Mouse (Mus musculus): Measurements from ENCODE around the gene Rasal2. TPM values are rescaled to one million over a fixed set of nuclear protein-coding genes. Genes with fewer than 3 reads are reported as not detected.

Gene Rasal2
- polyA plus RNA-seq, 1 experiment from 2014 or later = 9.3 TPM

DNA sequence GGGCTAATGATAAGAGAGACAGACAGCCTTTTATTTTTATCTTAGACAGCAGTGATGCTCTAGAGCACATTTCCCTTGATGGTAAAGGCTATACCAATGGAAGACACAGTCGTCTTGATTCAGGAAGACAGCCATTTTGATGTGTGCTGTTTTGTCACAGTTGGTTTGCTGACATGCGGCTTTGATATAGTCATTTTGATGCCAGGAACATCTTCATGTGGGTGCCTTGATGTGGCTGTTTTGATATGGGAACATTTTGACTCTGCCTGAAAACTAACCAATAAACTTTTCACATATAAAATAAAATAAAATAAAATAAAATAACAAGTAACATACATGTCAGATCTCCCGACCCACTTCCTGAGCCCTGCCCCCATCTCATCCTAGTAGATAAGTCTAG is 16.0 kb upstream of the Rasal2 start:
- no peaks in the 10 kb centered on the region for H3K36me3 ChIP-seq (ENCODE audit: control insufficient read depth, insufficient read depth, low read length)
- no peak overlapping the region for H3K4me3 ChIP-seq (ENCODE audit: low read length)
- no peaks in the 10 kb centered on the region for H3K4me1 ChIP-seq (ENCODE audit: control insufficient read depth, insufficient read depth, low read length)
- H3K9ac ChIP-seq (ENCODE audit: low read depth, low read length) = no peak overlapping the region
- H3K9me3 ChIP-seq (ENCODE audit: control insufficient read depth, low read length) = no peaks in the 10 kb centered on the region
- no peak for ATAC-seq (ENCODE audit: low FRiP score, low TSS enrichment)
- no peaks in the 10 kb centered on the region for H3K27me3 ChIP-seq (ENCODE audit: control insufficient read depth, insufficient read depth, low read length)
- no peak overlapping the region for H3K27ac ChIP-seq (ENCODE audit: low read depth, low read length)
- WGBS = 89% methylated on average over 3 of the region's 3 CpGs
- no peak overlapping the region for H3K4me2 ChIP-seq (replicated peaks; ENCODE audit: low read depth, low read length)

DNA sequence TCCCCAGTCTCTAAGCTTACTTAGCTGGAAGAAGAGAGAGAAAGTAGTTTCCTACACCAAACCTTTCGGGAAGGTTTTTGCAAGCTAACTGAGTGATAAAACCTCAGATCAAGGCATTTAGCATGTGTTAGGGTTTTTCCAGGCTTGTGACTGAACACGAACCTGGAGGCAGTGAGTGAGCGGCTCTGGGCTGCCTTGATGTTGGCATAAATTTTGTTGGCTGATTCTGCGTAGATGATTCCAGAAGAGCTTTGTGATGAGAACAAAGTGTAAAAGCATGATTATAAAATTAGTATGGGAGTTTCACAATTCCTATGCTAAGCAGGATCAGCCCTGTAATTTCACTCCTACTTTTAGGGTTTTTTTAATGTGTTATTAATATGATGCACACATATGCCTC is 15.2 kb upstream of the Rasal2 start:
- Histone ChIP-seq H3K4me2 (replicated peaks; ENCODE audit: low read depth, low read length) (no peak overlapping the region), H3K9ac (ENCODE audit: low read depth, low read length) (no peak overlapping the region), H3K36me3 (ENCODE audit: control insufficient read depth, insufficient read depth, low read length) (no peaks in the 10 kb centered on the region), H3K9me3 (ENCODE audit: control insufficient read depth, low read length) (no peaks in the 10 kb centered on the region), H3K27ac (ENCODE audit: low read depth, low read length) (no peak overlapping the region), H3K27me3 (ENCODE audit: control insufficient read depth, insufficient read depth, low read length) (no peaks in the 10 kb centered on the region), H3K4me1 (ENCODE audit: control insufficient read depth, insufficient read depth, low read length) (no peaks in the 10 kb centered on the region), H3K4me3 (ENCODE audit: low read length) (no peak overlapping the region)
- no peak for ATAC-seq (ENCODE audit: low FRiP score, low TSS enrichment)
- 89% methylated on average over 4 of the region's 4 CpGs for WGBS

DNA sequence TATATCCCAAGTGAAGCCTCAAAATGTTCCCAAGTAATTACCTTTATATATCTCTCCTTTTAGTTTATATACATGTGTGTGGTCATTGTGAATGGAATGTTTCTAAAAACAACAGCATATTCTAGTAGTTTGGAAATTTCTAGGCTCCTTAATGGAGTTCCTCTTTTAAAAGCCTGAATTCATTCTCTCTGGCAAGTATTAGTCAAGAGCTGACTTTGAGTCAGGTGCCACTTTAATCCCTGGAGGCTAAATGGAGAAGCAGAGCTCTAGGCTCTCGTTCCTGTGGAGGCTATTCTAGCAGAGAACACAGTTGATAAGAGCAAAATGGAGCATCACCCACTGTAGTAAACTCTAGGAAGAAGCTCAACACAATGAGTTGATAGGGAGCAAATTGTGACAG is 14.5 kb upstream of the Rasal2 start:
- Histone ChIP-seq H3K27ac (ENCODE audit: low read depth, low read length) (no peak overlapping the region), H3K4me3 (ENCODE audit: low read length) (no peak overlapping the region), H3K9me3 (ENCODE audit: control insufficient read depth, low read length) (no peaks in the 10 kb centered on the region), H3K4me1 (ENCODE audit: control insufficient read depth, insufficient read depth, low read length) (no peaks in the 10 kb centered on the region), H3K27me3 (ENCODE audit: control insufficient read depth, insufficient read depth, low read length) (no peaks in the 10 kb centered on the region), H3K4me2 (replicated peaks; ENCODE audit: low read depth, low read length) (no peak overlapping the region), H3K9ac (ENCODE audit: low read depth, low read length) (no peak overlapping the region), H3K36me3 (ENCODE audit: control insufficient read depth, insufficient read depth, low read length) (no peaks in the 10 kb centered on the region)
- ATAC-seq (ENCODE audit: low FRiP score, low TSS enrichment) = no peak
- WGBS = 80% methylated on average over 1 of the region's 1 CpGs

DNA sequence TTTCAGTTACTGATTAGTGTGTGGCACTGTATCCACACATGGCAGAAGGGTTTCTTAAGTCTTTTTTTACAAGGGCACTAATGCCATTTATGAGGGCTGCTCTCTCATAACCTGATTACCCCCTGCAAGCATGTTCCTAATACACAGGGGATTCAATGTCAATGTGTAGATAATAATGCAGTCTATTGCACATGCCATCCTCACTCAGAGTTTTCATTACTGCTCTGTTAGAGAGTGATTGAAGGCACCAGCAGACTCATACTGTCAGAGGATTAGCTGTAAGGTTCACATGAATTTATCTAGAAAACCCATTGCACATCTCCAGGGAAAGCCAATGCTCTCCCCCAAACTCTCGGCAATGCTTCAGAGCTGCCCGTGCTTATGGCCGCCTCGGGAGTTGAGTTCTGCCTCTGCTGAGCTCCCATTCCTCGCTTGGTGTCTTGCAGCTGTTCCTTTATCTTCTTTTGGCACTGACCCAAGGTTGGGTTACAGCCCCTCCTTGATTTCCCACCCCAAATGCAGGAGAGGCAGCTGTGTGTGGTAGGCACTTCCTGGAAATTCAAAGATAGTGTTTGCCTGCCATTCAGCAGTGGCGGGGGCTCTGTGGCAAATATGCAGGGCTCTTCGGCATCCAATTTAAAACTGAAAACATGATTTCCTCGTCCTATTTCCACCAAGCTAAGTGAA is 13.5 kb upstream of the Rasal2 start:
- ATAC-seq (ENCODE audit: low FRiP score, low TSS enrichment) = no peak; the same call in 1 of the 2 replicates

DNA sequence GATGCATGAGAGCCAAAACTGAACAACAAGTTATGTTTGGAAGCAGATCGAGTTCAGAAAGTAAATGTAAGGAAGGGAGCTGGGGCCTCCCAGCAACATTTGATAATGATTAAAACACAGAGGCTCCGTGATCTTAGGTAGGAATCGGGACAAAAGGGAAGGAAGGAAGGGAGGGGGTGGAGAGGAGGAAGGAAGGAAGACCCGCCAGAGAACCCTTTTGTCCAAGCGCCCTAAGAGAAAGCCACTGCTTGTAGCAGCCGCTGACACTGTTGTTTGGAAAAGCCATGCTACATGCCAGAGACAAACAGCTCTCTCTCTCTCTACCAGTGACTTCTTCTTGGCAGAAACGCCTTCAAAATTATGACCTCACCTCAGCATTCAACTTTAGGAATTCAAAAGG is 5.5 kb upstream of the Rasal2 start:
- Histone ChIP-seq H3K9ac (ENCODE audit: low read depth, low read length) (no peak overlapping the region), H3K4me2 (replicated peaks; ENCODE audit: low read depth, low read length) (no peak overlapping the region), H3K27ac (ENCODE audit: low read depth, low read length) (no peak overlapping the region), H3K36me3 (ENCODE audit: control insufficient read depth, insufficient read depth, low read length) (no peaks in the 10 kb centered on the region; the same call in 1 of the 2 replicates), H3K27me3 (ENCODE audit: control insufficient read depth, insufficient read depth, low read length) (no peaks in the 10 kb centered on the region), H3K9me3 (ENCODE audit: control insufficient read depth, low read length) (no peaks in the 10 kb centered on the region), H3K4me1 (ENCODE audit: control insufficient read depth, insufficient read depth, low read length) (0 out of 2 replicates have a peak, but pooled peaks cover 5% of the 10 kb centered on the region), H3K4me3 (ENCODE audit: low read length) (no peak overlapping the region)
- 66% methylated on average over 7 of the region's 7 CpGs for WGBS
- ATAC-seq (ENCODE audit: low FRiP score, low TSS enrichment) = no peak

More for the DNA sequence above, 13.5 kb upstream of the Rasal2 start:
- H3K4me2 ChIP-seq (replicated peaks; ENCODE audit: low read depth, low read length) = no peak overlapping the region; the same call in 1 of the 2 replicates
- H3K4me1 ChIP-seq (ENCODE audit: control insufficient read depth, insufficient read depth, low read length) = no peaks in the 10 kb centered on the region
- H3K27me3 ChIP-seq (ENCODE audit: control insufficient read depth, insufficient read depth, low read length) = no peaks in the 10 kb centered on the region
- H3K36me3 ChIP-seq (ENCODE audit: control insufficient read depth, insufficient read depth, low read length) = no peaks in the 10 kb centered on the region
- H3K27ac ChIP-seq (ENCODE audit: low read depth, low read length) = no peak overlapping the region
- no peaks in the 10 kb centered on the region for H3K9me3 ChIP-seq (ENCODE audit: control insufficient read depth, low read length)
- no peak overlapping the region for H3K4me3 ChIP-seq (ENCODE audit: low read length)
- 45% methylated on average over 8 of the region's 8 CpGs for WGBS
- no peak overlapping the region for H3K9ac ChIP-seq (ENCODE audit: low read depth, low read length)

DNA sequence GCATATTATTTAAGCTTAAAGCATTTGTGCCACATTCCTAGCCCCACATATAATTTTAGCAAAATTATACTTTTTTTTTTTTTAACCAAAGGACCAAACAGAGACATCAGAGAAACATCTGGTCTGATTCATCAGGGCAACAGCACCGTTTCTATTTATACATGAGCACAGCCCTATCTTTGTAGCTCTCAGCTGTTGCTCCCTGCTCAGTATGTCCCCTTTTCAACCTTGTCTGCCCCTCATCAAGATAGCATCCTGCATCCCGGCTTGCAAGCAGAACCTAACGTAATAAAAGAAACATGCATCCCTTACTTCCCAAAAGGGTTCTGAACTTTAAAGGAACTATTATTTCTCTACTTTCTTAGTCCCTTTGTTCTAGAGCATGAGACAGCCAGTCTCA is 5.0 kb upstream of the Rasal2 start:
- no peaks in the 10 kb centered on the region; the same call in 1 of the 2 replicates for H3K36me3 ChIP-seq (ENCODE audit: control insufficient read depth, insufficient read depth, low read length)
- no peak for ATAC-seq (ENCODE audit: low FRiP score, low TSS enrichment)
- no peaks in the 10 kb centered on the region for H3K9me3 ChIP-seq (ENCODE audit: control insufficient read depth, low read length)
- H3K4me1 ChIP-seq (ENCODE audit: control insufficient read depth, insufficient read depth, low read length) = 0 out of 2 replicates have a peak, but pooled peaks cover 5% of the 10 kb centered on the region
- no peak overlapping the region for H3K4me2 ChIP-seq (replicated peaks; ENCODE audit: low read depth, low read length)
- H3K9ac ChIP-seq (ENCODE audit: low read depth, low read length) = no peak overlapping the region
- no peak overlapping the region for H3K4me3 ChIP-seq (ENCODE audit: low read length)
- H3K27ac ChIP-seq (ENCODE audit: low read depth, low read length) = peak overlapping the region; percentile 14; the same call in 1 of the 2 replicates
- WGBS = 76% methylated on average over 3 of the region's 3 CpGs
- H3K27me3 ChIP-seq (ENCODE audit: control insufficient read depth, insufficient read depth, low read length) = no peaks in the 10 kb centered on the region

DNA sequence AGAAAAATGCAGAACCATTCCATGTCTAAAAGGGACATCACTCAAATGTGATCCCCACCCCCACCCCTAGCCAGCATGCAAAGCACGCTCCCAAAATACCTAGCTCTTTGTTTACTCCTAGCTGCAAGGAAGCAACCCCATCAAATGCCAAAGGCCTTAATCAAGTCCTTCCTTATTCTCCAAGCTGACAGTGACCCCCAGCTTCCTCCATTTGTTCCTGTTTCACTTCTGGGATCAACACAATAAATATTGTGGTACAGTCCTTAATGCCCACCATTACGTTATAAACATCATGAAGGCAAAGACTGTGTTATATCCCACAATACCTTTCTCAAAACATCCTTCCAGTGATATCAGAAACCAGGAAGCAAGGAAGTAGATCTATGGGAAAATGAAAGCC is 4.2 kb upstream of the Rasal2 start:
- no peak overlapping the region for H3K9ac ChIP-seq (ENCODE audit: low read depth, low read length)
- ATAC-seq (ENCODE audit: low FRiP score, low TSS enrichment) = no peak
- H3K4me2 ChIP-seq (replicated peaks; ENCODE audit: low read depth, low read length) = no peak overlapping the region
- WGBS = 87% methylated on average over 2 of the region's 2 CpGs
- no peaks in the 10 kb centered on the region for H3K27me3 ChIP-seq (ENCODE audit: control insufficient read depth, insufficient read depth, low read length)
- H3K4me1 ChIP-seq (ENCODE audit: control insufficient read depth, insufficient read depth, low read length) = 0 out of 2 replicates have a peak, but pooled peaks cover 5% of the 10 kb centered on the region
- no peak overlapping the region for H3K4me3 ChIP-seq (ENCODE audit: low read length)
- no peaks in the 10 kb centered on the region for H3K9me3 ChIP-seq (ENCODE audit: control insufficient read depth, low read length)
- no peak overlapping the region for H3K27ac ChIP-seq (ENCODE audit: low read depth, low read length)
- no peaks in the 10 kb centered on the region; the same call in 1 of the 2 replicates for H3K36me3 ChIP-seq (ENCODE audit: control insufficient read depth, insufficient read depth, low read length)

DNA sequence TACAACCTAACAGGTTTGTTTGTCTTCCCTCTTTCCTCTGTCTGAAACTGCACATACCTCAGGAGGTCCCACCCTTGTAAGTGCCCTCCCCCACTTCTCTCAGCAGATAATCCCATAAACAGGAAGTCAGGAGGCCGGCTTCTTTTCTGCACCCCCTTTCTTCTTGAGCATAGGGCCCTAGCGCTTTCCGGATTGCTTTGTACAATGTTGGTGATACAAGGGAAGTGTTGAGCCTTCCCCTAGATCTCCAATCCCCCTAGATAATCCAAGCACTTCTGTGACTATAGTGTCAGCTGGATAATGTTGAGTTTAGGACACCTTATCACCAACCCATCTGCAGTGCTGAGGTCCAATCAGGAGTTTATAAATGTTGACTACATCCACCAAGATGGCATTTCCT is 3.4 kb upstream of the Rasal2 start:
- Histone ChIP-seq H3K36me3 (ENCODE audit: control insufficient read depth, insufficient read depth, low read length) (no peaks in the 10 kb centered on the region; the same call in 1 of the 2 replicates), H3K9ac (ENCODE audit: low read depth, low read length) (no peak overlapping the region), H3K4me2 (replicated peaks; ENCODE audit: low read depth, low read length) (no peak overlapping the region), H3K9me3 (ENCODE audit: control insufficient read depth, low read length) (no peaks in the 10 kb centered on the region), H3K4me3 (ENCODE audit: low read length) (no peak overlapping the region), H3K4me1 (ENCODE audit: control insufficient read depth, insufficient read depth, low read length) (0 out of 2 replicates have a peak, but pooled peaks cover 5% of the 10 kb centered on the region), H3K27ac (ENCODE audit: low read depth, low read length) (no peak overlapping the region), H3K27me3 (ENCODE audit: control insufficient read depth, insufficient read depth, low read length) (no peaks in the 10 kb centered on the region)
- 80% methylated on average over 3 of the region's 3 CpGs for WGBS
- no peak for ATAC-seq (ENCODE audit: low FRiP score, low TSS enrichment)

DNA sequence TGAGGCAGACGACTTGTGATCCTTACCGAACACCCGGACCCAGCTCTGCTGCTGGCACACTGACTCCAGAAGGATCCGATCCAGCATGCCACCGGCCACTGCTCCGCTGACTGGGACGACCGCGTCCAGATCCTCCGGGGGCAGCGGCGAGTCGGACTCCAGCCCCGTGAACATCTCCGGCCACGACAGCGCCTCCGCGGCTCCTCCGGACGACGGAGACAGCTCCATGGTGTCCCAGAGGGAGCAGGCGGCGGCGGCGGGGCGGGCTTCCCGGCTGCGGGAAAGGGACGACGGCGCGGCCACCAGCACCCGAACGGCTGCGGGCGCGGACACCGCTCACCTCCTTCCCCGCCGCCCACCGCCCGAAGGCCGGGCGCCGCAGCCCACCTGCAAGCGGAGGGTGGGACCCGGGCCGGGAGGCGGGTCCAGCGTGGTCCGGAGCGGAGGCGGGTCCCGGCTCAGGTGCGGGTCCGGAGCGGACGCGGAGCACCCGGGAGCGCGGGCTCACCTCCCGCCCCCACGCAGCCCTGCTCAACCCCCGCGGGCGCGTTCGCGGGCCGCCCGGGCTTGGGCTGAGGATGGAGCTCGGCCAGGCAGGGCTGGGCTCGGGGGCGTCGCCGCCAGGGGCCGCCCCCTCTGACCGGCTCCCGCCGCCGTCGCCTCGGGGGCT is 549 bp downstream of the Rasal2 start:
- Histone ChIP-seq H3K9ac (ENCODE audit: low read depth, low read length) (peak overlapping the region; percentile 77), H3K27me3 (ENCODE audit: control insufficient read depth, insufficient read depth, low read length) (no peaks in the 10 kb centered on the region), H3K36me3 (ENCODE audit: control insufficient read depth, insufficient read depth, low read length) (no peaks in the 10 kb centered on the region), H3K4me1 (ENCODE audit: control insufficient read depth, insufficient read depth, low read length) (0 out of 2 replicates have a peak, but pooled peaks cover 5% of the 10 kb centered on the region), H3K27ac (ENCODE audit: low read depth, low read length) (peak overlapping the region; percentile 92), H3K9me3 (ENCODE audit: control insufficient read depth, low read length) (no peaks in the 10 kb centered on the region), H3K4me2 (replicated peaks; ENCODE audit: low read depth, low read length) (peak overlapping the region; percentile 63), H3K4me3 (ENCODE audit: low read length) (peak overlapping the region; percentile 92)
- under 1% methylated on average over 52 of the region's 85 CpGs for WGBS
- peak; percentile 91 for ATAC-seq (ENCODE audit: low FRiP score, low TSS enrichment)
